Mouse (Mus musculus): Measurements from ENCODE around the gene Sulf2.

Sulf2 gene

DNA sequence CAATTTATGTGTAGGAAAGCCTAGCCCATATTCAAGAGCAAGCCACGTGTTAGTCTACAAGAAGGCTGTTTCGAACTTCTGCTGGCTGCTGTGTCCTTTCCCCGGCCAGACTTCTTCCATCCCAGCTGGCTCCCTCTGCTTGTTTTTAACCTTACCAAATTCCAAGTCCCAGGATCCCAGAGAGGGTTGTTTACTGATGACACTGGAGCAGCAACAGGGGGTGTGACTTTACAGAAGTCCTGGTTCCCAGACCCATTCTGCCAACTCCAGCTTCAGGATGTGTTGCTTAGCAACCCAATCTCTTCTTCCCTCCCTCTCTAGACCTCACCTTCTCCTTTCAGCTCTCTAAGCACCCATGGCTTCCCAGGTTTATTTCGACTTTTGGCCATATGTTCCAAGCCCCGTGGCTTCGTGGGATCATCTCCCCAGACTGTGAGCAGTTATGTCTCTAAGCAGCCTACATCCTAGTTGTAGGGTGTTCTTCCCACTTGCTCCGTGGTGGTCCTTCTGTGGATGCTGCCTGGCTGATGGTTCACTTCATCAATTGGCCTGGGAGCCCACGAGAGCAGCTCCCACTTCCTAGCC lies 20.2 kb upstream of the Sulf2 start:
- in situ Hi-C loops (cut with MboI, MseI) = no loop called here

DNA sequence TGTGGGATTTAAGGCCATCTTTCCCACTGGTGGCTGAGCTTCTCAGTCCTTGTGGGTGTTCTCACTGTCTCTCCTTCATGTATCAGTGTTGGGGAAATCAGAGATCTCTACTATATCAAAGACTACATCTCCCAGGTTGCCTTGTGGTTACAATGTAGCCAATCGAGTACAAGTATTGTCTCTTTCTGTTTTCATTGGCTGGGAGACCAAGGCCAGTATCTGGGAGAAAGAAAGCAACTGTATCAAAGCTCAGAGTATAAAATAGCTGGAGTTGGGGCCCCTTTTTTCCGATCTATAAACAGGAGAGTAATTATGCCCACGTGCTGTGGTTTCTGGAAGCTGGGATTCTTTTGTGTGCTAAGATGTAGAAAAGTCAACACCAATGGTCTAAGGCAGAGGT lies 19.7 kb upstream of the Sulf2 start:
- in situ Hi-C loops (cut with MboI, MseI) = no loop called here

DNA sequence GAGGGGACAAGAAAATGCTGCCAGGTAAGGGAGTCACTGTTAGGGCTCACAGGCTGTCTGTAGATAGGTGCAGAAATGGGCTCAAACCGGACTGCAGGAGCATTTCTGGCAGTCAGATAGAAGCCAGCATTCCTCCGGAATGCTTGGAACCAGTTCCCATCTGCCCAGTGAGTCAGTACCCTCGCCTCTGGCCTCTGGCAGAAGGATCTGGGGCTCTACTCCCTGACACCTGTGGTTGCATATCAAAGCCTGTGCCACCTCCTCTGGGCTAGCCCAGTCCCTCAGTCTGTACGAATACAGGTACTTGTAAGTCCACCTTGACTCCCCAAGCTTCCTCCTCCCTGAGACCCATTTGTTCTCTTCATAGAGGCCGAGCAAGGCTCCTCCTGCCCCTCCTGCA lies 17.7 kb upstream of the Sulf2 start:
- in situ Hi-C loops (cut with MboI, MseI) = no loop called here

DNA sequence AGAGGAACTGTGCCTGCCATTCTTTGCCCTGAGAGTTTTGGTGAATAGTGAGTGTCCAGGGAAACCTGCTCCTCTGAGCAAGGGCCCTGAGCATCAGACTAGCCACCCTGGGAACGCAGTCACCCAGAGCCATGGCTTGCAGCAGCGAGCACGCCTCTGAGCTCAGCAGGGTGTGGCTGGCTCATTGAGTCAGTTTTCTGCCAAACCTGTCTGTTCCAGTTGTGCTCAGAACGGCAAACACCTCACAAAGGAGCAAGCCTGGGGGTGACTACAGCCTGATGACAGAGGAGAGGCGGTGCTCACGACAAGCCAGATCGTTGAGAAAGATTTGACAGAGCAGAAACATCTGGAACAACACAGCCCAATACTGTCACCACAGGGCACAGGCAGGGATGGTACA lies 14.7 kb upstream of the Sulf2 start:
- in situ Hi-C loops (cut with MboI, MseI) = no loop called here

DNA sequence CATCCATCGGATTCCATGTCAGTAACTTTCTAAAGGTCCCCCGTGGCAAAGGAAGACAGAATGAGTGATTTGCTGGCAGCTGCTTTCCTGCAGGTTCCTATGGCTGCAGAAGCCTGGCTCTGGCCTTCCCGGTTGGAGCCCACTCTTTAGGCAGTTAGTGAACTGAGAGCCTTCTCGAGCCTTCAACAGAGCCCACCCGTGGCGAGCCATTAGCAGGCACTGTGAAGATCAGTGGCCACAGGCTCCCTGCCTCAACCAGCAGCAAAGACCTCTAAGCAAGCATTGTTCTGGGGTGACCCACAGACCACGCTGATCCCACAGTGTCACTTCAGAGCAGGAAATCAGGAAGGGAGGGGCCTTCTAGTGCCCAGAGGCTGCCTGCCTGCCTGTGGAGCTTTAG lies 13.4 kb upstream of the Sulf2 start:
- in situ Hi-C loops (cut with MboI, MseI) = no loop called here

DNA sequence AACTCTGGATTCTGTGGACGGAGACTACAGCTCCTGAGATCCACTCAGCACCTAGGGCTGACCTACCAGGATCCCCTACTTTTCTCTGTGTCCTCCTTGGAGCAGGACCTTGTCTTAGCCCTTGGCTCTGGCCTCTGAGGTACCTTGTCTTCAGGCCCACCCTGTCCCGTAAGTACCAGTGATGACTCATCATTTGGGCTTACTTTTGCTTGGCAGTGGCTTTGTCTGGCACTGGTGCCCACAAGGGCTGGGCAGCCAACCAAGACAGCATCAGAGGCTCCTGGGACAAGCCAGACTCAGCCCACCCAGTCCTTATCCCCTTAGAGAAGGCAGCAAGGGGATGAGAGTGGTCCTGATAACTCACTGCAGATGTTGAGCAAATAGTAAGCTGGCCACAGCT lies 11.9 kb upstream of the Sulf2 start:
- in situ Hi-C loops (cut with MboI, MseI) = no loop called here

DNA sequence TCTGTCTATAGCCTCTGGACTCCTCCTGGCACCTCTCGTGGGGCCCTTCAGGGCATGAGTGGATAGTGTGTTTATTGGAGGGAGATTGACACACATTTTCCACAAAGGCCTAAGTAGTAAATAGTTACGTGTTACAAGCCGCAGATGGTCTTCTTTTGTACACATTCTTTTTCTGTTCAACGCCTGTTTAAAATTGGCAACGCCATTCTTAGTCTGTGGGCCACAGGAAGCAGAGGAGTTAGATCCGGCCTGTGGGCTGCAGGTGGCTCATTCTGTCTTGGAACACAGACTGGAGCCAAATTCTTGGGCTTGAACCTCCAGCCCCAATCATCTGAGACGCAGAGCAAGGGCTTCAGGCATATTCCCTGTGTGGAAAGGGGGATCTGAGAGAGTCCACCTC lies 9.9 kb upstream of the Sulf2 start:
- in situ Hi-C loops (cut with MboI, MseI) = no loop called here

DNA sequence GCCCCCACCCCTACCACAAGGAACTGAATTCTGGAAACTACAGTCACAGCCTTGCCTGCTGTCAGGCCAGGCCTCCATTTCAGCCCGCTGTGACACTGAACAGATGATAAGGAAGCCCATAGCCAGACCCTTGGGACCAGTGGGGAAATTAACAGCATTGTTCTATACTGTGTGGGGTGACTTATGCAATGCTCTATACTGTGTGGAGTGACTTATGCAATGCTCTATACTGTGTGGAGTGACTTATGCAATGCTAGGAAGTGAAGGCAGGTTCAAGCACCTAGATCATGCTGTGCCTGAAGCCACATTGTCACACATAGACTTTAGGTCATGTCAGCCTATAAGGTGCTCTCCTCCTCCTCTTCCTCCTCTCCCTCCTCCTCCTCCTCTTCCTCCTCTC lies 9.1 kb upstream of the Sulf2 start:
- in situ Hi-C loops (cut with MboI, MseI) = no loop called here

DNA sequence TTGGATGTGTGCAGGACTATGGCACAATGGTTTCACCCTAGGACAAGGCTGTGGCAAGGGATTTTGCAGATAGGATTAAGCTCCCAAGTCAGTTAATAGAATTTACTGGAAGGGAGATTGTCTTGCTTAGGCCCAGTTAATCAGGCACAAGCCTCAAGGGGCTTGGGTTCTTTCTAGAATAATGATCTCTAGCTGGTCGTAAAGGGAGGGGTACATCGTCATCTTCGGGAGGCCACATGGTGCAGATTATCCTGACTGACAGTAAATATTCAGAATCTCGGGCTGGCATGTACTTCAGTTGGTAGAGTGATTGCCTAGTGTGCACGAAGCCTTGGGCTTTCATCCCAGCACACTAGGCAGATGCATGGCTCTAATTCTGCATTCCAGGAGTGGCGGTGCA lies 8.5 kb upstream of the Sulf2 start:
- in situ Hi-C loops (cut with MboI, MseI) = no loop called here

DNA sequence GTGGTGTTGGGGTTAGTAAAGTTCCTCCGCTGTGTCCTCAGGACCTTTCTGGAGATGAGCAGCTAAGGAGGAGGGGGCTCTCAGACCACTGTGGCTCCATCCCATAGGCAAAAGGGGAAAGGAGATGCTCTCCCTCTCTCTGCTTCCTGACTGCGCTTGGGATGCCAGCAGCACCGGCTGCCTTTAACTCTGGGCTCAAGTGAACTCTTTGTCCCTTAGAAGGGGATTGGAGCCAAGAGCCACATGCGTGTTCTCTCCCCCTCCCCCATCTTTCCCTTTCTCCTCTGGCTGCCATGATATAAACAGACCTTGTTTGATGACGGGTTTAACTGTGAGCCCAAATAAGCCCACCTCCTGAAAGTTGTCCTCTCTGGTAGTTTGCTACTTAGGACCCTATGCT lies 7.8 kb upstream of the Sulf2 start:
- in situ Hi-C loops (cut with MboI, MseI) = no loop called here

DNA sequence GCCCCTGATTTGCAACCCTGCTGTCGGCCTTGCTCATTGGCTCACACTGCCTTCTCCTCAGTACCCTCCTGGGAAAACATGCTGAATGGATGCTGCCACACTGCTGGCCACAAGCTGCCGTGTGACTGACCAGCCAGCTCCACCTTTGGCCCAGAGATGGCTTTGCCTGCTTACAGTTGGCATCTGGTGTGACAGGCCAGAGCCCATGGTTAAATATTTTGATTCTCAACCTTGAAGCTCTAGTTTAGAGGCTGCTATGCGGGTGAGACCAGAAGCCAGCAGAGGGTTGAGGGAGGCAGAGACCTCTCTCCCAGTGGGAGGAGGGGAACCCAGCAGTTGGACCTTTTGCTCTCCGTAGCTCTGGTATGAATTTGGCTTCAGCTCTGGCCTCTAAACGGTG lies 6.7 kb upstream of the Sulf2 start:
- in situ Hi-C loops (cut with MboI, MseI) = no loop called here

DNA sequence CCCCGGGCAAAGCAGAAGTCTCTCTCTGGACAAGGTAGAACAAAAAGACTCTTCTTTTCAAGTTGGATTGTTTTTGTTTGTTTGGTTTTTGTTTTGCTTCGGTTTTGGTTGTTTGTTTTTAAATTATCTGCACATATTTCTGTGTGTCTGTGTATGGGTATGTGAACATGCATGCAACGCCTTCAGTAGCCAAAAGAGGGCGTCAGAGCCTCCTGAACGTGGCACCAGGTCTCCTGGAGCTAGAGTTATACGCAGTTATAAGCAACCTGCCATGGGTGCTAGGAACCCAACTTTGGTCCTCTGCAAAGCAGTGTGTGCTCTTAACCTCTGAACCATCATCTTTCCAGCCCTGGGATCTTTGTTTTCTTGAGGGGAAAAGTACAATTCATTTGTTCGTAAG lies 3.8 kb upstream of the Sulf2 start:
- in situ Hi-C loops (cut with MboI, MseI) = no loop called here

DNA sequence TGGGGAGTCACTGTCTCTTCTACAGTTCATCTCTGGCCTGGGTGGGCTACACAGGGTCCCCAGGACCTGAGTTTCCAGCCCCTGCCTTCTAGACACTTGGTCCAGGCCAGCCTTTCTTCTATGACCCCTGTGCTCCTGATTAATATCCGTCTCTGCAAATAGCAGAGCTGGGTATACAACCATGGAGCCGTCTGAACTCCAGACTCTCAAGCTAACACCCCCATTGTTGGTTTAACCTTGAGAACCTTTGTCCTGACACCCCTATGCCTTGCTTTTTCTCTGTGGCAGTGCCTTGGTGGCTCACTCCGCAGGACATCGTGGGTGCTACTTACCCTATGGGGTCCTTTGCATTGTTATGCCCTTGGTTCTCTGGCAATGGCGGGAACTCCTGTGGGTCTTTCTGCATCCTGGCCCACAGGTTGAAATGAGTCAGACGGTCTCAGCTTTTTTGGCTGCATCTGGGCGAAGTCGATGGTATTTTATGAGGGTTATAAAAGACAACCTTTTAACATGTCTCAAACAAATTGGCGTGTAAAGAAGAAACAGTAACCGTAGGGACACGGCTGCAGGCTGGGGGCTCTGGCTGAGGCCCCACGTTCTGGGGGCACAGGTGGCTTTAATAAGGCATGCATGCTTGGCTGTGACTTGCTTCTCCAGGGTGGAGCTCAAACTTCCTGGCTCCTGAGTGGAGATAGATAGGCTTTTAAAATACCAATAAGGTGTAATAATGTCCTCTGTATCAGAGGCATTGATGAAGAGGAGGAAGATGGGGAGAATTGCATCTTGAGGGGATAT lies 2.5 kb upstream of the Sulf2 start:
- in situ Hi-C loops (cut with MboI, MseI) = no loop called here

DNA sequence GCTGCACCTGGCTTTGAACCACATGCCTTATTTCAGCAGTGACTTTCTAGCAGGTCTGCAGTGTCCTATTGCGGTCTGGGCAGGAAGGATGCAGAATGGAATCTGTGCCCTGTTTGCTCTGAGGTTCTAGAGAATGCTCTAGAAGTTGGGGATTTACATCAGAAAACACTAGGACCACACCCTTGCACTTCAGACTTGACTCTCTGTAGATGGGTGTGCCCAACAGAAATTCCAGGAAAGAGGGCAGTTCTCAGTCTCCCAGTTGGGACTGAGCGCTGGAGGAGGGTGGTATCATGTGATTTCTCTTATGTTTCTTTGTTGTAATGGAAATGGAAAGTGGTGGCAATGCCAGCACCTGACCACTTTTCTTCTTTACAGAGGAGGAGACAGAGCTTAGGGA lies 1.7 kb upstream of the Sulf2 start:
- in situ Hi-C loops (cut with MboI, MseI) = no loop called here

DNA sequence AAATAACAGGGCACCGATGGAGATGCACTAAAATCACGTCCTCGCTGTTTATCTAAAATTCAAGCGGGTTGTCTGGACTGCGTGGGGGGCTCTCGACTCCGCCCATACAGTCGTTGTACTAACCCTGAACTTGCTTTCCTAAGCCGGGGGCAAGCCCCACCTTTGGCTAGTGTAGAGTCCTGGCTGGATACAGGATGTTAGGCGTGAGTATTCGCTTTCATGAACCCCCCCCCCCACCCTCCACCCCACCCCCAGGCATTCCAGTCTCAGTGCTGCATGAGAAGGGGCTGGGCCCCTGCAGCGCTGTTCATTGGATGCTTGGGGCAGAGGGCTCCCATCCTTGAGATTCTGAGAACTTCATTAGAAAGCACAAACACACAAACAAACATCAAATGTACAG lies 659 bp upstream of the Sulf2 start:
- in situ Hi-C loops (cut with MboI, MseI) = no loop called here

DNA sequence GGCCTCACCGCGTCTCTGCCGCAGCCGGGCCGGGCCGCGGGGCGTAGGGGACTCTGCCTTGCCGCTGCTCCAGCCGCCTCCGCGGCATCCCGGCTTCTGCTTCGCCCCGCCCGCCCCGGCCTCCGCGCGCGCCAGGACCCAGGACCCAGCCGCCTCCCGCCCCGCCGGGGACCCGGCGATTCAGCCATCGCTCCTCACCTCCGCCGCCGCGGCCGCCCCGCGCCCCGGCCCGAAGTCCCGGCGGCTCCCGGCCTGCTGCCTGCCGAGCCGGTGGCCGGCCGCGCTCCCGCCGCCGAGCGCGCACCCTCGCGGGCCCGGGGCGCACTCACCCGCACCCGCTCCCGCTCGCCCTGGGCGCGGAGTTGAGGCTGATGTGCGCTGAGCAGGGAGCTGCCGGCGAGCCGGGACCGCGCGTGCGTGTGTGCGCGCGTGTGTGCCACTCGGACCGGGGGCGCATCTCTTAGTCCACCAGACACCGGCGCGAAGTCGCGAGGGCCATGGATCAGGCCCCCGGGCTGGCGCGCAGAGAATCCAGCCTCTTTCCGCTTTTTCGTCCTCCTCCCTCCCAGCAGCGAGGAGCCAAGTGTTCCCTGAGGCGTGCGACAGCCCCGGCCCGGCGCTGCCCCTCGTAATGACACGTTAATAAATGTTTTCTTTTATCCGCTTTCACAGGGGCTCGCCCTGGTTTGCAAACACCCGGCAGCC lies 562 bp downstream of the Sulf2 start:
- in situ Hi-C loops (cut with MboI, MseI) = no loop called here

DNA sequence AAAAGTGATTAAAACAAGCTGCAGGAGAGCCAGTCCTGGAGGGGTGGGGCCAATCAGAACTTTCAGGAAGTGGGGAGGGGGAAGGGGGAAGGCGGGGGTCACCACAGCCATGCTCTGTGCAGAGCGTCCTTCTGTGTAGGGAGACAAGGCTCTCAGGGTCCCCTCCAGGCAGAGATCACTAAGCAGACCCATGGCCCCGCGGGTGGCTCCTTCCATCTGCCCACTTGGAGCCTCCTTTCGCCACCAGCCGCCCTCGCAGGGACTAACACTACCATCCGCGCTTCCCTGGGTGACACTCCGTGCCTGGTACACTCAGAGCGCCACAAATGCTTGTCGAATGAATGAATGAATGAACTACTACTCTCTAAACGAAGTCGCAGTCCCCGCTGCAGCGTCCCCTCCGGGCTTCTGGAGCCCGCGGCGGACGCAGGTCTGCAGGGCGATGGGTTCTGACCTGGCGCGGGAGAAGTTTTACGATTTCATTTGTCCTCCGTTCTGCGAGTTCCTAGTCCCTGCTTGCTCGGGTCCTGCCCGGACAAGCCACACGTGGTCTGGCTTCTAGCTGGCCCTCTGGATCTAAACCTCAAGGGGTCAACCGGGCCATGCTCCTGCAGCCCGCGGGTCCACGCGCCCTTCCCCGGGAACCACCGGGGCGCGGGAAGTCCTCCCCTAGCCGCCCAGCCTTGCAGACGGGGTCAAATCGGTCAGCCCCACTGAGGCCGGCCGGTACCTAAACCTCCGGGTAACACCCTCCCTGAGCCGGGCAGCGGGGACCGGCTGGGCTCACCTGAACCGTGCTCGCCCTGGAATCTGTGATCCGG lies 1.4 kb downstream of the Sulf2 start:
- in situ Hi-C loops (cut with MboI, MseI) = no loop called here

DNA sequence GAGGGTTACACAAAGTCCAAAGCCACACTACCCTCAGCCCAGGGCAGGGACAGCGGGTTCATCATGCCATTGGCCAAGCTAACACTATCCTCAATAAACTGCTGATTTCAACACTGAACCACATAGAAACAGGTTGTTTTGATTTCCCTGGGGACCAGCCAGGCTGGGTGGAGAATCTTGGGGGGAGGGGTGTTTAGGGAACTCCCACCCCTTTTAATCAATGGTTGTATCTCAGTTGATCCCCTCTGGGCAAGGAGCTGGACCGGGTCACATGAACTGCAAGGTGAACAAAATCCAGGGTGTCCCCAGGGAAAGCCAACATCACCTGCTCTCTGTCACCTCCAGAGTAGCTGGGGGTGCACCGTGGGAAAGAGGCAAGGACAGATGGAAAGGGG lies 2.1 kb downstream of the Sulf2 start:
- in situ Hi-C loops (cut with MboI, MseI) = no loop called here

DNA sequence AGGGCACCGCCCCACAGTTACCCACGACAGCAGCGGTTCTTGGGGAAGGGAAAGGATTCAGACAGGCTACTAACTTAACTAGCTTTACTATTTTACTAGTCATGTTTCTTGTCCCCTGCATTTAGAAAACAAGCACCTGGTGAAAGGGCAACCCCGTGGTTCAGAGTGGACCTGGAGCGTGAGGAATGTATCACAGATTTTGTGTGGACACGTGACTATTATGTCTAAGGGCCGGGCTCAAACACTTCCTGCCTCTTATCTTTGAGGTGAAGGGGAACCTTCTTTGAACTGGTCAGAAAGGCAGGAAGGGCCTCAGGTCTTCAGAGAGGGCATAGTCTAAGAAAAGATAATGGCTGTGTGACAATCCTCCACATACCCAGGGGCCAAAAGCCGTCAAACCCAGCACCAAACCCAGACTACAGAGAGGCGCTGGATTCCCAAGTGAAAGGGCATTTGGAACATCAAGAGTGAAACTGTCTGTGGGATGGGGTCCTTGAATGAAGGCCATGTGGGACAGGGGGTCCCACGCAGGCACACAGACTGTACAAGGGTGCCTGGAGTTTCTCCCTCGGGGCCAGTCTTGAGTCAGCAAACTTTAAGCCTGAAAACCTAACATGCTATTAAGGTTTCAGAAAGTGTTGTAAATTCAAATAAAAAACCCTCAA lies 2.6 kb downstream of the Sulf2 start:
- in situ Hi-C loops (cut with MboI, MseI) = no loop called here

DNA sequence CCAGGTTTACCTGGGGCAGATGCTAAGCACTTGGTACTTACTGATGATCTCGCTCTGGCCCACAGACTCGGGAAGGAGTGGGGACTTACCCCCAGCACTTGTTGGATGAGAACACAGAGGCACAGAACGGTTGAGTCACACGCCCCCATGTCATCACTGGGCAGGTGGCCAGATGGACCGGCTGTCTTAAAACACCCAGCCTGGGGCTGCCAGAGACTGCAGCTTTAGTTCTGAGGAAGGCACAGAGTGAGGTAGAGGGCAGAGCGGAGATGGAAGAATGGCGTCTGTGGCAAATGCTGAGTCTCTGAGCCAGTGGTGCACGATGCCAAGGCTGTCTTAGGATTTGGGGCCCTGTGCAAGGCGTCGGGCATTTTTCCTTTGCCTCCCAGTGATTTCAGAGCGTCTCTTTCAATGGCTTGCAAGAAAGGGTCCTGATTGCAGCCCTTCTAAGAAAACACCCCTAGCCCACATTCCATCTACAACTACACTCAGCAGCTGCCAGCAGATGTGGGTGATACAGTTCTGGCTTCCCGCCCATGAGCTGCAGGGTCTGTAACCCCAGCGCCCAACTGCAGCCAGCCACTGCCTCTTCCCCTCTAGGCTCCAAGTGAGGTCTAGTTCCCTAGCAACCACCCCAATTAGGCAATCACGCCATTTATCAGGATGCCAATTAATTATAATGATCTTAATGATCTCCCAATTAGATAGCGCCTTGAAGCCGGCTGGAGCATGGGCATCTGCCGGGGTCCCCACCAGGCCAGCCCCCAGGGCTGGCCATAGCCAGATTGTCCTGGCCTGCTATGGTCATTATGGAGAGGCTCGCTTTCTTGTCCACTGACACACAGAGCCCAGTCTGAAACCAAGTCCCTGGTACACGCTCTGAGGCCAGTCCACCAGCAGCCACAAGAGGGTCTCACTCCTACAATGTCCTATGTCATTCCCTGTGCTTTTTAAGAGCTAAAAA lies 3.7 kb downstream of the Sulf2 start:
- in situ Hi-C loops (cut with MboI, MseI) = no loop called here

DNA sequence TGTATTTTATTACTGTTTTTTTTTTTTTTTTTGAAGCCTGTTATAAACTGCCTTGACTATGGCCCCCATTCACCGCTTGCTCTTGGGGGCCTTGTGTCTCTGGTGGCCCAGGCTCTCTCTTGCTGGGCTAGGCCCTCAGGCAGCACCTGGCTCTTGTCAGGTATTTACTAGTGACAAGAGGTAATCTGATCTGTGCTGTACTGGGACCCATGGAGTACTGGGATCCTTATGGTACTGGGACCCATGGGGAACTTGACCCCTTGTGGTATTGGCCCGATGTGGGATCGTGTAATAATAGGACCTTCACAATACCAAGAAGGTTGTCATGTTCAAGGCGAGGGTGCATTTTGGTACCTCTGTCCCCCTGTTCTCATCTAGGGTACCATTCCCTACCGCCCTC lies 4.9 kb downstream of the Sulf2 start:
- in situ Hi-C loops (cut with MboI, MseI) = no loop called here

Measured in T-helper 2 cell (primary cell).